Mouse (Mus musculus) MEL (cell line): Measurements from ENCODE around the gene Gpr27. TPM values are rescaled to one million over a fixed set of nuclear protein-coding genes. Genes with fewer than 3 reads are reported as not detected.

Experiments used
- DNase-seq: peaks from one replicate; pipeline ENCODE4 v3.0.0; 2011; ENCODE audit warnings: low read depth, low spot score
- H3K27ac ChIP-seq: 2 replicates; pipeline ENCODE4 v1.5.1; 2012; ENCODE audit warnings: low read depth, mild to moderate bottlenecking, control low read depth, low read length, moderate library complexity; ENCODE audit not compliant: control insufficient read depth
- H3K27me3 ChIP-seq, 2 experiments: fragments of 150-350 bp in 1 of 2; sonication (generic) in 1 of 2; 2 replicates each; pipeline ENCODE4 v1.6.1; 2012; ENCODE audit warnings: low read length in 2 of 2, mild to moderate bottlenecking in 2 of 2, improper control_type of control experiment in 1 of 2, moderate library complexity in 1 of 2; ENCODE audit not compliant: insufficient read depth in 2 of 2, control insufficient read depth in 1 of 2
- H3K36me3 ChIP-seq, 2 experiments: 2 replicates each; pipeline ENCODE4 v1.6.1; 2012 to 2014; ENCODE audit warnings: low read length in 2 of 2, improper control_type of control experiment in 1 of 2, inconsistent platforms in 1 of 2, mild to moderate bottlenecking in 1 of 2; ENCODE audit not compliant: insufficient read depth in 2 of 2, control insufficient read depth in 1 of 2
- H3K4me1 ChIP-seq, 2 experiments: fragments of 150-350 bp in 1 of 2; sonication (generic) in 1 of 2; 2 replicates each; pipeline ENCODE4 v1.6.1; 2012; ENCODE audit warnings: low read length in 2 of 2, improper control_type of control experiment in 1 of 2, mild to moderate bottlenecking in 1 of 2; ENCODE audit not compliant: insufficient read depth in 2 of 2, control insufficient read depth in 1 of 2
- H3K4me3 ChIP-seq, 2 experiments: fragments of 150-350 bp in 1 of 2; sonication (generic) in 1 of 2; 2 replicates each; pipeline ENCODE4 v1.5.1; 2012; ENCODE audit warnings: low read depth in 2 of 2, low read length in 2 of 2, mild to moderate bottlenecking in 2 of 2, moderate library complexity in 2 of 2, control low read depth in 1 of 2, improper control_type of control experiment in 1 of 2; ENCODE audit not compliant: control insufficient read depth in 1 of 2, insufficient read depth in 1 of 2
- H3K79me2 ChIP-seq: 2 replicates; pipeline ENCODE4 v1.6.1; 2012; ENCODE audit warnings: mild to moderate bottlenecking, low read length, moderate library complexity; ENCODE audit not compliant: control insufficient read depth, poor library complexity, insufficient read depth
- H3K9ac ChIP-seq: 2 replicates; pipeline ENCODE4 v1.6.1; 2012; ENCODE audit warnings: low read depth, mild to moderate bottlenecking, control low read depth, low read length, moderate library complexity; ENCODE audit not compliant: control insufficient read depth, poor library complexity, severe bottlenecking
- H3K9me3 ChIP-seq: fragments of 150-350 bp; sonication (generic); replicated peaks from 2 replicates; pipeline ENCODE4 v1.6.1; 2012; ENCODE audit warnings: mild to moderate bottlenecking, low read length, improper control_type of control experiment, moderate library complexity; ENCODE audit not compliant: insufficient read depth
- BHLHE40 ChIP-seq: IDR thresholded peaks from 2 replicates; pipeline ENCODE4 v1.6.1; 2012; ENCODE audit warnings: low read depth, mild to moderate bottlenecking, inconsistent platforms, low read length, improper control_type of control experiment, borderline replicate concordance
- CHD1 ChIP-seq: IDR thresholded peaks from 2 replicates; pipeline ENCODE4 v1.6.1; 2012; ENCODE audit warnings: low read depth, mild to moderate bottlenecking, inconsistent platforms, low read length, improper control_type of control experiment
- CHD2 ChIP-seq: IDR thresholded peaks from 2 replicates; pipeline ENCODE4 v1.6.1; 2011; ENCODE audit warnings: low read length, improper control_type of control experiment
- E2F4 ChIP-seq: IDR thresholded peaks from 2 replicates; pipeline ENCODE4 v1.6.1; 2011; ENCODE audit warnings: low read depth, low read length, improper control_type of control experiment, borderline replicate concordance
- ETS1 ChIP-seq: IDR thresholded peaks from 2 replicates; pipeline ENCODE4 v1.6.1; 2012; ENCODE audit warnings: low read depth, mild to moderate bottlenecking, inconsistent platforms, low read length, improper control_type of control experiment, moderate library complexity
- GATA1 ChIP-seq: IDR thresholded peaks from 2 replicates; pipeline ENCODE4 v1.6.1; 2011; ENCODE audit warnings: low read depth, low read length, improper control_type of control experiment
- MAFK ChIP-seq: IDR thresholded peaks from 2 replicates; pipeline ENCODE4 v1.6.1; 2011; ENCODE audit warnings: low read depth, mild to moderate bottlenecking, low read length, improper control_type of control experiment, borderline replicate concordance
- MAZ ChIP-seq: IDR thresholded peaks from 2 replicates; pipeline ENCODE4 v1.6.1; 2012; ENCODE audit warnings: low read depth, mild to moderate bottlenecking, inconsistent platforms, low read length, improper control_type of control experiment
- MEF2A ChIP-seq: IDR thresholded peaks from 2 replicates; pipeline ENCODE4 v1.6.1; 2014; ENCODE audit warnings: low read depth, mild to moderate bottlenecking, inconsistent platforms, low read length, improper control_type of control experiment; ENCODE audit not compliant: poor library complexity, insufficient replicate concordance, severe bottlenecking; ENCODE audit errors: extremely low read depth
- MXI1 ChIP-seq: IDR thresholded peaks from 2 replicates; pipeline ENCODE4 v1.6.1; 2011; ENCODE audit warnings: mild to moderate bottlenecking, low read depth, low read length, improper control_type of control experiment
- NELFE ChIP-seq: IDR thresholded peaks from 2 replicates; pipeline ENCODE4 v1.6.1; 2011; ENCODE audit warnings: low read depth, low read length, improper control_type of control experiment
- NRF1 ChIP-seq: IDR thresholded peaks from 2 replicates; pipeline ENCODE4 v1.6.1; 2014; ENCODE audit warnings: low read depth, mild to moderate bottlenecking, inconsistent platforms, low read length, improper control_type of control experiment, moderate library complexity; ENCODE audit not compliant: poor library complexity, insufficient read depth, severe bottlenecking
- POLR2A ChIP-seq, 2 experiments: IDR thresholded peaks; 2 replicates each; pipeline ENCODE4 v1.6.1; 2011 to 2012; ENCODE audit warnings: low read length in 2 of 2, mild to moderate bottlenecking in 2 of 2, control low read depth in 1 of 2, improper control_type of control experiment in 1 of 2, low read depth in 1 of 2, moderate library complexity in 1 of 2; ENCODE audit not compliant: control insufficient read depth in 1 of 2, insufficient read depth in 1 of 2, poor library complexity in 1 of 2
- POLR2AphosphoS2 ChIP-seq: IDR thresholded peaks from 2 replicates; pipeline ENCODE4 v1.6.1; 2011; ENCODE audit warnings: low read length, improper control_type of control experiment
- POLR2AphosphoS5 ChIP-seq: IDR thresholded peaks from 2 replicates; pipeline ENCODE4 v1.6.1; 2012; ENCODE audit warnings: low read depth, borderline replicate concordance, mild to moderate bottlenecking, inconsistent platforms, low read length, moderate library complexity, mixed read lengths
- SIN3A ChIP-seq: IDR thresholded peaks from 2 replicates; pipeline ENCODE4 v1.6.1; 2012; ENCODE audit warnings: low read length, improper control_type of control experiment, inconsistent platforms
- TBP ChIP-seq: IDR thresholded peaks from 2 replicates; pipeline ENCODE4 v1.8.0; 2011; ENCODE audit warnings: low read depth, low read length, improper control_type of control experiment
- TCF12 ChIP-seq: IDR thresholded peaks from 2 replicates; pipeline ENCODE4 v1.6.1; 2014; ENCODE audit warnings: low read depth, mild to moderate bottlenecking, inconsistent platforms, low read length, improper control_type of control experiment, moderate library complexity
- USF1 ChIP-seq: IDR thresholded peaks from 2 replicates; pipeline ENCODE4 v1.6.1; 2014; ENCODE audit warnings: low read depth, mild to moderate bottlenecking, inconsistent platforms, low read length, improper control_type of control experiment, moderate library complexity
- USF2 ChIP-seq, 2 experiments: IDR thresholded peaks; 2 replicates each; pipeline ENCODE4 v1.6.1; 2011 to 2012; ENCODE audit warnings: improper control_type of control experiment in 2 of 2, low read length in 2 of 2, borderline replicate concordance in 1 of 2, inconsistent platforms in 1 of 2, low read depth in 1 of 2, mild to moderate bottlenecking in 1 of 2; ENCODE audit not compliant: insufficient read depth in 1 of 2
- ZKSCAN1 ChIP-seq: IDR thresholded peaks from 2 replicates; pipeline ENCODE4 v1.6.1; 2012; ENCODE audit warnings: low read depth, mild to moderate bottlenecking, inconsistent platforms, low read length, improper control_type of control experiment, moderate library complexity
- ZNF384 ChIP-seq: IDR thresholded peaks from 2 replicates; pipeline ENCODE4 v1.6.1; 2012; ENCODE audit warnings: low read depth, mild to moderate bottlenecking, inconsistent platforms, low read length, improper control_type of control experiment
- polyA plus RNA-seq, 2 experiments: library from polyadenylated mRNA; stranded (reverse) in 1 of 2; unstranded in 1 of 2; fragments of >175 nt in 1 of 2; fragments of >200 nt in 1 of 2; gene quantifications; 2 replicates each; pipeline versions ENCODE4 v1.2.1 to v1.2.4; 2012; ENCODE audit warnings: low replicate concordance in 2 of 2, low read depth in 1 of 2; ENCODE audit not compliant: insufficient read length in 2 of 2, insufficient read depth in 1 of 2, missing spikeins in 1 of 2
- total RNA-seq: library from RNA; depleted of rRNA; stranded (reverse); fragments of 300-350 nt; gene quantifications from 2 replicates; pipeline ENCODE4 v1.2.3, GENCODE M21; 2012

The Gpr27 gene
- total and polyA plus RNA-seq, 3 experiments = not detected

DNA sequence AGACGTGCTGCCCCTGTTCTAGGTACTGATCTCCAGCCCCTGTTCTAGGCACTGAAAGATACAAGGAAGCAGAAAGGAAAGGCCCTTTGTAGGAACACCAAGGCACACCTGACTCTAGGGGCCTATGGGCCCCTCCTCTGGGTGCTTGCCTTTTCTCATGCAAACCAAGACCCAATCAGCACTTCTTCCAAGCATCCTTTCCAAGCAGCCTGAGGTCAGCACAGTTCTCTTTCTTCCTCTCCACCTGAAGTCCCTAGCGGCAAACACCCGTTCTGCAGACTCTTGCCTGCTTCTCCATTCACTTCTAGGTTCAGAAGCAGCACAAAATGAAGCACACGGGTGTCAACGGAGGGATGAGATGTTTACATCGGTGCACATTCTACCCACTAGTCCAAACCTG, 22.7 kb downstream of the Gpr27 start:
- no peak overlapping the region for H3K27ac ChIP-seq
- H3K36me3 ChIP-seq = no peaks in the 10 kb centered on the region
- no peak overlapping the region for H3K4me3 ChIP-seq
- no peaks in the 10 kb centered on the region for H3K4me1 ChIP-seq
- DNase-seq = no peak
- H3K27me3 ChIP-seq = no peaks in the 10 kb centered on the region
- no peaks in the 10 kb centered on the region for H3K9me3 ChIP-seq
- no peak overlapping the region for H3K9ac ChIP-seq
- H3K79me2 ChIP-seq = no peaks in the 10 kb centered on the region
- no peak for TF ChIP-seq E2F4

DNA sequence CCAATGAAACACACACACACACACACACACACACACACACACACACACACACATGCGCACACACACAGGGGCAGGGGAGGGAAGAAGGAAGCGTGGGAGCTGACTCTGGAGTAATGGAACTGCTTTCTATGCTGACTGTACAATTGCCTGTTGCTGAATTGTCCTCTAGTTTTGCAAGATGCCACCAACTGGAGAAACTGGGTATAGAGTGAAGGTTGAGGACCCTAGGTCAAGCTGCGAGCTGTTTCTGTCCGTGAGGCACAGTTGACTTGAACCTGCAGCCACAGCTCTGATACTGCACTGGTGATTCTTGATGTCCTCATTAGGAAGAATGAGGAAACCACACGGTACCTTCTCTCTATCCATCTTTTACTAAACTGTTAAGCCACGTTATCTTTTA, 23.4 kb downstream of the Gpr27 start:
- no peak overlapping the region for H3K4me3 ChIP-seq
- H3K27ac ChIP-seq = no peak overlapping the region
- H3K9me3 ChIP-seq = no peaks in the 10 kb centered on the region
- TF ChIP-seq TBP (no peak), MEF2A (no peak), MAFK (no peak), MXI1 (no peak), POLR2A (IDR thresholded peaks at IDR 0.05; ENCODE audit: control insufficient read depth in 1 of 2, insufficient read depth in 1 of 2, low read depth in 1 of 2, low read length in 2 of 2, poor library complexity in 1 of 2) (no peak), TCF12 (no peak), BHLHE40 (no peak), NELFE (no peak), ETS1 (no peak), CHD1 (no peak)
- no peaks in the 10 kb centered on the region for H3K27me3 ChIP-seq
- H3K9ac ChIP-seq = no peak overlapping the region
- no peak for DNase-seq
- no peaks in the 10 kb centered on the region for H3K4me1 ChIP-seq
- no peaks in the 10 kb centered on the region for H3K36me3 ChIP-seq
- H3K79me2 ChIP-seq = no peaks in the 10 kb centered on the region

DNA sequence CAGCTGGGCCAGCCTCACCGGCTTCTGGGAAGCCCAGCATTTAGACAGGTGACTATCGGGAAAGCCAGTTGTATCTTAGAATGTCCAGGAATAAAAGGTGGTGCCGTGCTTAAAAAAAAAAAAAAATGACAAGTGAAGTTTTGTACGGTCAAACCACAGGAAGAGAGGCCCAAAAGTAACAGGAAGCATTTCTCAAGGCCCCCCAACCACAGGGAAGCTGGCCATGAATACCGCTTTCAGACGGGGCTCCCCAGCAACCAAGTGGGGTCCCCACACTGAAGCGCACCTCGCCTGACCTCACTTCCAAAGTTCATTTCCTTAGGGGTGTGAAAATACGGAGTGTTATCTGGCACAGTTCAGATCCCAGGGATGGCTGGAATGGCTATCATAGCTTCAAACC, 28.6 kb downstream of the Gpr27 start:
- no peak overlapping the region for H3K27ac ChIP-seq
- H3K4me1 ChIP-seq = no peaks in the 10 kb centered on the region
- H3K27me3 ChIP-seq = no peaks in the 10 kb centered on the region; a peak in 1 of 4 replicates
- no peaks in the 10 kb centered on the region for H3K79me2 ChIP-seq
- no peak overlapping the region for H3K9ac ChIP-seq
- no peak overlapping the region for H3K4me3 ChIP-seq
- TF ChIP-seq MAZ (no peak), USF1 (no peak), GATA1 (no peak), MEF2A (no peak), CHD2 (no peak), ZNF384 (no peak), NELFE (no peak), NRF1 (no peak), ZKSCAN1 (no peak), POLR2AphosphoS5 (no peak), SIN3A (no peak), POLR2AphosphoS2 (no peak), USF2 (IDR thresholded peaks at IDR 0.05; ENCODE audit: borderline replicate concordance in 1 of 2, insufficient read depth in 1 of 2, low read depth in 1 of 2, low read length in 2 of 2) (no peak)
- TF ChIP-seq, all 39 proteins: peak for 0
- DNase-seq = no peak
- no peaks in the 10 kb centered on the region for H3K36me3 ChIP-seq
- no peaks in the 10 kb centered on the region for H3K9me3 ChIP-seq
